Mouse (Mus musculus): ENCODE results near the gene Nuak1.

Gene Nuak1

DNA sequence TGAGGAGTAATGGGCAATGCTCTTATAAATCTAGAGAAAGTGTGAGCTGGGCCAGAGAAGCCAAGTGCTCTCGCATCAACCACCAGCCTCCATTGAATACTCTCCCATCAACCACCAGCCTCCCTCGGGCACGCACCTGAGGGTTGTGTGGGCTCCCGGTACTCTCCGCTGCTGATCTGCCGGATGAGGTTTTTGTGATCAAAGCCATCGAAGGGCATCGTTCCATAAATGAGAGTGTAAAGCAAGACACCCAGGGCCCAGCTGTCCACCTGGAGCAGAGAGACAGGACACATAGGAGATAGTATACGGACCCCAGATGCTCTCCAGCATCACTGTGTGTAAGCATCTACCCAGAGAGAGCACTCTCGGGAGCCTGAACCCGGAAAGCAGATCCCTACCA, 62.4 kb downstream of the Nuak1 start:
- peaks cover 14% of the 10 kb centered on the region for H3K4me1 ChIP-seq (replicated peaks; ENCODE audit: low read depth, low read length)
- H3K9me3 ChIP-seq (ENCODE audit: low read length): no peaks in the 10 kb centered on the region
- no peak for TF ChIP-seq CTCF (conservative IDR thresholded peaks at IDR 0.05; ENCODE audit: low read length)
- TF ChIP-seq POU5F1 (IDR thresholded peaks at IDR 0.05; ENCODE audit: borderline replicate concordance, low read length): no peak
- TF ChIP-seq NANOG (IDR thresholded peaks at IDR 0.05; ENCODE audit: borderline replicate concordance, low read length): no peak
- no peak overlapping the region for H3K4me3 ChIP-seq (replicated peaks; ENCODE audit: low read length)
- H3K27me3 ChIP-seq (ENCODE audit: insufficient read depth, low read length): no peaks in the 10 kb centered on the region
- peaks cover 4% of the 10 kb centered on the region; the same call in 1 of the 2 replicates for H3K36me3 ChIP-seq (ENCODE audit: insufficient read depth, low read length)

DNA sequence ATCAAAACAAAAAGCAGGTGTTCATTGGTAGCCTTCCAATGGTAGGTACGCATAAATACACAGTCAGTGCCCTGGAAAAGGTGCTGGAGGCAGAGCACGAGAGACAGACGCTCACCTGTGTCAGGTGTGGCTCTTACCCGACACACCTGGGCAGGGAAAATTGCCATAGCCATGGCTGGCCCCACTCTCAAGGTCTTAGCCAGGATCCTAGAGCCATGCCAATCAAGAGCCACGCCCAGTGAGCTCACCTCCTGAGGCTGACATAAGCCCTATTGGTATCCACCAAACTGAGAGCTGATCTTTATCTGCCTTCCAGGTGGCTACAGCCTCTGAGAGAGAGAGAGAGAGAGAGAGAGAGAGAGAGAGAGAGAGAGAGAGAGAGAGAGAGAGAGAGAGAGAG, 64.1 kb downstream of the Nuak1 start:
- peaks cover 11% of the 10 kb centered on the region for H3K4me1 ChIP-seq (replicated peaks; ENCODE audit: low read depth, low read length)
- H3K9me3 ChIP-seq (ENCODE audit: low read length): no peaks in the 10 kb centered on the region
- no peaks in the 10 kb centered on the region for H3K27me3 ChIP-seq (ENCODE audit: insufficient read depth, low read length)
- no peak overlapping the region for H3K4me3 ChIP-seq (replicated peaks; ENCODE audit: low read length)
- no peak for TF ChIP-seq NANOG (IDR thresholded peaks at IDR 0.05; ENCODE audit: borderline replicate concordance, low read length)
- no peak for TF ChIP-seq CTCF (conservative IDR thresholded peaks at IDR 0.05; ENCODE audit: low read length)
- no peak for TF ChIP-seq POU5F1 (IDR thresholded peaks at IDR 0.05; ENCODE audit: borderline replicate concordance, low read length)
- peaks cover 4% of the 10 kb centered on the region; the same call in 1 of the 2 replicates for H3K36me3 ChIP-seq (ENCODE audit: insufficient read depth, low read length)

DNA sequence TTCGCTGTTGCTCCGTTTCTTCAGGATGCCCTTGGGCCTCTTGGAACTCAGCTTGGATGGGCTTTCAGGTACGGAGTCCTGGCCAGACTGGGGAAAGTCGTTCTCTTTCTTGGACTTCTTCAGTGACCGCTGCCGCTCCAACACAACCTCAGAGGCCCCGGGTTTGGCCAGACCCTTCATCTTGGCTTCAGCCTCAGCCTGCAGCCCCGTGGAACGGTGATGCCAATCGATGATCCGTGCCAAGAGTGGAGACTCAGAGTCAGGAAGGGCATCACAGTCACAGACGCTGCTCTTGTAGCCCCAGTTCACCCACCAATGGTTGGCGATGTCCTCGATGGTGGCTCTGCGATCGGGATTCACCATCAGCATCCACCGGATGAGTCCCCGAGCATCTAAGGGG, 65.4 kb downstream of the Nuak1 start:
- Histone ChIP-seq H3K4me1 (replicated peaks; ENCODE audit: low read depth, low read length) (peaks cover 13% of the 10 kb centered on the region), H3K9me3 (ENCODE audit: low read length) (no peaks in the 10 kb centered on the region), H3K36me3 (ENCODE audit: insufficient read depth, low read length) (peaks cover 4% of the 10 kb centered on the region; the same call in 1 of the 2 replicates), H3K27me3 (ENCODE audit: insufficient read depth, low read length) (no peaks in the 10 kb centered on the region), H3K4me3 (replicated peaks; ENCODE audit: low read length) (no peak overlapping the region)
- TF ChIP-seq CTCF (conservative IDR thresholded peaks at IDR 0.05; ENCODE audit: low read length) (no peak), NANOG (IDR thresholded peaks at IDR 0.05; ENCODE audit: borderline replicate concordance, low read length) (no peak), POU5F1 (IDR thresholded peaks at IDR 0.05; ENCODE audit: borderline replicate concordance, low read length) (no peak)

DNA sequence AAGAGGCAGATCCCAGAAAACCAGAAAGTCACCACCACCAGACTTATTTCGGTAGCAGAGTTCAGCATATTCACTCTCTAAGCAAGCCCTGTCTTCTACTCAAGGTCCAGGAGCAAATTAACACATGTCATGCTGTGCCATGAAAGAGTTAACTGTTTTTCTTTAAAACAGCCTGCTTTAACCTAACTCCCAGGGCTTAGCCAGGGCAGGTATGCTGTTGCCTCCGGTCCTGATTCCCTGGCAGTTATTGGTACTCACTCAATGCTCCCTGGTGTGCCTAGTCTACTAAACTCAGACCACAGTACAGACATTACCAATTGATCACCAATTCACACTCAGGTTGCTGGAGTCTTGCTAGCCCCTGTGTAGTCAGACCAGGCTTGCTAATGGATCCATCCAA, 66.9 kb downstream of the Nuak1 start:
- Histone ChIP-seq H3K9me3 (ENCODE audit: low read length) (no peaks in the 10 kb centered on the region), H3K4me3 (replicated peaks; ENCODE audit: low read length) (no peak overlapping the region), H3K27me3 (ENCODE audit: insufficient read depth, low read length) (no peaks in the 10 kb centered on the region), H3K4me1 (replicated peaks; ENCODE audit: low read depth, low read length) (peaks cover 13% of the 10 kb centered on the region), H3K36me3 (ENCODE audit: insufficient read depth, low read length) (peaks cover 4% of the 10 kb centered on the region; the same call in 1 of the 2 replicates)
- TF ChIP-seq NANOG (IDR thresholded peaks at IDR 0.05; ENCODE audit: borderline replicate concordance, low read length) (no peak), POU5F1 (IDR thresholded peaks at IDR 0.05; ENCODE audit: borderline replicate concordance, low read length) (no peak), CTCF (conservative IDR thresholded peaks at IDR 0.05; ENCODE audit: low read length) (no peak)

DNA sequence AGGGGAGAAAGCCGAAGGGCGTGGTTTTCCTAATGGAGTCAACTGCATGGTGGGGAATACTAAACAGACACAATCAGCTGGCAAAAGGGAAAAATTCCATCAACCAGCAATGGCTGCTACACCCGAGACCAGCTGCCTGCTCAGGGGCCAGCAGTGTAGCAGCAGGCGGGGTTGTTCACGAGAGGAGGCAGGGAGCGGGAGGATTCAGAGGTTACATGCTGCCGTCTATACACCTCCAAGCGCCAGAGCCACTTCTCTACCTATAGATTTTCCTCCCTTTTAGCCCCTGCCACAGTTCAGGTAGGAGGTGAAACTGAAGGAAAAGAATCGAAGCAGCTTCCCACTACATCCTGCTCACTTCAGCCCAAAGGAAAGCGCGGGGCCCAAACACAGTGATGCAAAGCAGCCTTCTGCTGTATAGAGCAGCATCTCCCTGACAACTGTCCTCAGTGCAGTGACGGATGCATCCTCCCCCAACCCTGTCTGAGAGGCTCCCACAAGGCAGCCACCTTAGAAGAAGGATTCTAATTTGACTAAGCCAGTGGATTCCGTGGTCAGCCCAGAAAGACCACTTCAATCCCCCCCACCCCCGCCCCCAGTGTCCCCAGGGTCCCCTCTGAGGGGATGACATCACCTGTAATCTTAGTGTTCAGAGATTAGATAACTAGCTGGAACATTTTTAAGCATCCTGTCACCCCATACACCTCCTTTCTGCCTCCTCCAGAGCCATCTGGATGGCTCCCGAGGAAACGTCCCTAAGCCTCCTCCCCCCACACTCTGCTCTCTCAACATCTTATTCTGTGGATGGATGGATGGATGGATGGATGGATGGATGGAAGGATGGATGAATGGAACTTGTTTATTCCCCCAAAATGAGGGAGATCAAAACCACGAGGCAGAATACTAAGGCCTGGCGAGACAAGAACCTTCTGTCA, 68.0 kb downstream of the Nuak1 start:
- Histone ChIP-seq H3K27me3 (ENCODE audit: insufficient read depth, low read length) (no peaks in the 10 kb centered on the region), H3K36me3 (ENCODE audit: insufficient read depth, low read length) (peaks cover 4% of the 10 kb centered on the region; the same call in 1 of the 2 replicates), H3K4me1 (replicated peaks; ENCODE audit: low read depth, low read length) (peaks cover 13% of the 10 kb centered on the region), H3K9me3 (ENCODE audit: low read length) (no peaks in the 10 kb centered on the region), H3K4me3 (replicated peaks; ENCODE audit: low read length) (peak overlapping the region; percentile 48)
- TF ChIP-seq POU5F1 (IDR thresholded peaks at IDR 0.05; ENCODE audit: borderline replicate concordance, low read length) (no peak), CTCF (conservative IDR thresholded peaks at IDR 0.05; ENCODE audit: low read length) (no peak), NANOG (IDR thresholded peaks at IDR 0.05; ENCODE audit: borderline replicate concordance, low read length) (no peak)

DNA sequence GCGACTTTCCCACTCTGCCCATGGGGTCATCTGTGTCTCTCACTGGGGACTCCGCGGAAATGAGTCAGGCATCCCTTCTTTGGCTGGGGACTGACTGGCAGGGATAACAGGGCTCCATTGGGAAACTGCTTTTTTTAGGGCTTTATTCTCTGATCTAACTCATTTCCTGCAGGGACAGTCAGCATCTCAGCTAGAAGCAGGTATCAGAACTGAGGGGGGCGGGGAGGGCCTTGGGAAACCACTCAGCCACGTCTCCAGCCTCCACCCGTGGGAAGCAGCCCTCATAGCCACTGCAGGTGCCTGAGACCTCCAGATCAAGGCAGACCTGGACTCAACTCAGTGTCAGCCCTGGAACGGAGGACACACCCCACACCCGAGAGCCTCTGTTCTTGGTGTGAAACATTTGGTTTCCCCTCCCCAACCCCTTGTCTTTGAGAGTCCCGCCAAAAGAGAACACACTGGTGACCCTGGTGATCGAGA, 68.7 kb downstream of the Nuak1 start:
- H3K36me3 ChIP-seq (ENCODE audit: insufficient read depth, low read length): peaks cover 4% of the 10 kb centered on the region; the same call in 1 of the 2 replicates
- peaks cover 13% of the 10 kb centered on the region for H3K4me1 ChIP-seq (replicated peaks; ENCODE audit: low read depth, low read length)
- H3K4me3 ChIP-seq (replicated peaks; ENCODE audit: low read length): peak overlapping the region; percentile 48
- TF ChIP-seq POU5F1 (IDR thresholded peaks at IDR 0.05; ENCODE audit: borderline replicate concordance, low read length) (no peak), CTCF (conservative IDR thresholded peaks at IDR 0.05; ENCODE audit: low read length) (no peak), NANOG (IDR thresholded peaks at IDR 0.05; ENCODE audit: borderline replicate concordance, low read length) (no peak)
- no peaks in the 10 kb centered on the region for H3K27me3 ChIP-seq (ENCODE audit: insufficient read depth, low read length)
- H3K9me3 ChIP-seq (ENCODE audit: low read length): no peaks in the 10 kb centered on the region

DNA sequence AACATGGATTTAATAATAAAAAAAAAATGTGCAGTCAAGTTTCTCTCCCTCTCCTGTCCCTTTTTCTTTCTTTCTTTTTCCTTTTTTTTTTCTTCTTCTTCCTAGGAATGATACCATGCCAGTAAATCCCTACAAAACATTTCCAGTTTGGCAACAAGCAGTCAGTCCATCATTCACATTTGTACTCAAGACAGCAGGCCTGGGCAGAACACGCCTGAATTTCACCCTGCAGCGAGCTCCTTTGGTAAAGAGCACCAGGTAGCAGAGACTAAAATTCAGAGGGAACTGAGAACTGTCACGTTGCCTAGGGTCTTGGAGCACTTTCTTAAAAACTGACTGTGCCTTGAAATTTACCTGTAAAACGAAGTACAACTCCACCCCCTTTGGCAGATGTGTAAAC, 69.2 kb downstream of the Nuak1 start:
- peaks cover 13% of the 10 kb centered on the region for H3K4me1 ChIP-seq (replicated peaks; ENCODE audit: low read depth, low read length)
- no peaks in the 10 kb centered on the region for H3K27me3 ChIP-seq (ENCODE audit: insufficient read depth, low read length)
- H3K4me3 ChIP-seq (replicated peaks; ENCODE audit: low read length): no peak overlapping the region
- no peak for TF ChIP-seq POU5F1 (IDR thresholded peaks at IDR 0.05; ENCODE audit: borderline replicate concordance, low read length)
- H3K9me3 ChIP-seq (ENCODE audit: low read length): no peaks in the 10 kb centered on the region
- peaks cover 4% of the 10 kb centered on the region; the same call in 1 of the 2 replicates for H3K36me3 ChIP-seq (ENCODE audit: insufficient read depth, low read length)

DNA sequence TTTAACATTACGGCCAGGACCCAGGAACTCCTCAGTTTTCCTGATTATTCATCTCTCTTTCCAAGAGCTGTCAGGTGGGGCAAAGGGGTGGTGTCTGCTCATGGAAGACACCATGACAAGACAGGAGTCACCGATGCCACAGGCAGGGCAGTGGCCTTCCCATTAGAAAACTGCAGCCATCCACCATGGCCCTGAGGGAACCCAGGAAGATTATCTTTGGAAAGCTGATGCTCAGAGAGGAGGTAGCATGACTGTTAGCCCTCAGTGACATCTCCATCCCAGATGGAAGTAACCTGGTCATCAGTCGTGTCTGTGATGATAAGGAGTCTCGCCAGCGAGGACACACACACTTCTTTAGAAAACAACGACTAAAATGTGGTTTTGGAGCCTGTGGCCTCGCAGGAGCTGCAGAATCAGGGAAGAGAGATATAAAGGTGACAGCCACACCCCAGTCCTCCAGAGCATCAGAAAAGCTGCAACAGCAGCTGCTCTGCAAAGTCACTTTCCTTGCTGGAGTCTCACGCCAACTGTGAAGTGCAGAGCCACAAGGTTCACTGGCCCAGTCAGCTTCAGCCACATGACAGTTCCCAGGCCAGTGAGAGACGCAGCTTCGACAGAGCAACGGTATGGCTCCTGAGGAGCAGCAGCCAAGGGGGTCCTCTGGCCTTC, 70.6 kb downstream of the Nuak1 start:
- Histone ChIP-seq H3K9me3 (ENCODE audit: low read length) (no peaks in the 10 kb centered on the region), H3K4me1 (replicated peaks; ENCODE audit: low read depth, low read length) (peaks cover 13% of the 10 kb centered on the region), H3K4me3 (replicated peaks; ENCODE audit: low read length) (no peak overlapping the region), H3K36me3 (ENCODE audit: insufficient read depth, low read length) (peaks cover under 1% of the 10 kb centered on the region; the same call in 1 of the 2 replicates), H3K27me3 (ENCODE audit: insufficient read depth, low read length) (0 out of 2 replicates have a peak, but pooled peaks cover 3% of the 10 kb centered on the region)
- TF ChIP-seq NANOG (IDR thresholded peaks at IDR 0.05; ENCODE audit: borderline replicate concordance, low read length) (no peak), POU5F1 (IDR thresholded peaks at IDR 0.05; ENCODE audit: borderline replicate concordance, low read length) (no peak), CTCF (conservative IDR thresholded peaks at IDR 0.05; ENCODE audit: low read length) (no peak)

All from E14TG2a.4 (cell line).